Mouse (Mus musculus) heart, postnatal 25 days (tissue): ENCODE data around the gene Gpr146. TPM values are rescaled to one million over a fixed set of nuclear protein-coding genes. Genes with fewer than 3 reads are reported as not detected.

Experiments
- DNase-seq: peaks from one replicate; pipeline ENCODE4 v3.0.0; 2022; ENCODE audit warnings: low spot score
- intact Hi-C: fragments of 180-260 bp; cut with DNase I; formaldehyde crosslinking; loops from one replicate; pipeline ENCODE4 v1.15.1; 2025
- total RNA-seq, 2 experiments: library from RNA; stranded (reverse); gene quantifications; 2 replicates each; pipeline ENCODE4 v1.2.3; 2021

Gpr146 gene
- total RNA-seq, 2 experiments from 2014 or later = 35.3 to 58.5 TPM

DNA sequence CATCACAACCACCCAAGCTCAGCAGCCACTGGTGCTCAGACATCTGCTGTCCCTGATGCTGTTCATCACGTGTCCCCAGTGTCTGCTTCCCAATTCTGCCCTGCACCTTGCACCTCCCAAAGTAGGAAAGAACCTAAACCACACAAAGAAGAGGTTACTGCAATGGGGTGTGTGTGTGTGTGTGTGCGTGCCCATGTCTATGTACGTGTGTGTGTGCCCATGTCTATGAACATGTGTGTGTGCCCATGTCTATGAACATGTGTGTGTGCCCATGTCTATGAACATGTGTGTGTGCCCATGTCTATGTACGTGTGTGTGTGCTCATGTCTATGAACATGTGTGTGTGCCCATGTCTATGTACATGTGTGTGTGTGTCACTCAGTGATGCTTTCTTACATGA is 18.0 kb downstream of the Gpr146 start:
- intact Hi-C loops = no loop called here
- no peak for DNase-seq

DNA sequence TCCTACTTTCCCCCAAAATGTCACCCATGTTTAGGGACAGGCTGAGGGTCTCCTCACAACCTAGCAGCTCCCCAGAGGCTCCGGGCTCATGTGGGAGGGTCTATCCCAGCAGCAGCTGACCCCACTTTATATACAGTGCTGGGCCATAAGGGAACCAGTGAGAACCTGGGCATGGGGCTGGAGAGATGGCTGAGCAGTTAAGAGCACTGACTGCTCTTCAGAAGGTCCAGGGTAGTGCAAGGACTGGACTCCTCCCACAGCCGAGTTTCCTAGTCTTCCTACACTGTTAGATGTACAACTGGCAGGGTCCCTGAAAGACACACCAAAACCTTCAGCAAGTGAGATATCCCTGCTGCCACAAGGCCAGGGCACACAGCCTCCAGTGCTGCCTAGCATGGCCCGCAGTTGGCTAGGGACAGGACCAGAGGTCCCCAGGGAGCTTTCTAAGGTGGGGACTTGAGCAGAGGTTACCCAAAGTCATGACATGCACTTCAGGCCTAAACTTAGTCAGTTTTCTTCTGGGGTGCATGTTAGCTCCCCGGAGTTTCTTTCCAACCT is 19.9 kb downstream of the Gpr146 start:
- no peak for DNase-seq
- intact Hi-C loops = no loop called here

DNA sequence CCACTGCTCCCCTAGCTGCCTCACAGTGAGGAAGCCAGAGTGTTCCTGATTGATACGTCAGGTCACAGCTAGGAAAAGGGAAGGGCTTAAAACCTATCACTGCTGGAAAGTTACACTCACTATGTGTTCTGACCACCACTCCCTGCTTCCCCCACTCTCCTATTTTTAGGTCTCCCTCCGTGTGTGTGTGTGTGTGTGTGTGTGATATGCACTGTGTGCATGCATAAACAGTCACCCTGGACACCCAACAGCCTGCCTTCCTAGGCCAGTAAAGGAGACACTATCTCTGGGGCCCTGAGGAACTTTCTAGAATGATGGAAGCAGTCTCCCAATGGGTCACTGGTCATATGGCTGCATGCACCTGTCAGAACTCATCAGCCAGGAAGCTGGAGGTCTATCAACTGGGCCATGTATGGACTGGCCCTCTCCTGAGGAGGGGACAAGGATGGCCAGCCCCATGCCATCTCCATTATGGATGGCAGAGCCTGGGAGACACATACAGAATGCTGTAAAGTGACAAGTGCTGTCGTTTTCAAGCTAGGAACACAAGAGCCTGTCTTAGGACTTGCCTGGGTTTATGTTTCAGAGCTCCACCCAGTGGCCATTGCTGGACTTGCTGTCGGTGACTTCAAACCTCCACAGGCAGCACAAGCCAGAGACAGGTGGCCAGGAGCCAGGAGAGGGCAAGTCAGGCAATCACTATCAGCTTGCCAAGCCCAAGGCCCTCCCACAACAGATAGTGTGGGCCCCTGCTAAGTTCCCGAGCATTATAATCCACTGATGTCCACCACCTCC is 20.7 kb downstream of the Gpr146 start:
- intact Hi-C loops = loop anchor here (1.0 kb wide), 1 partner anchor 34 kb away; no protein-coding TSS in a partner anchor
- DNase-seq = peak; percentile 88

DNA sequence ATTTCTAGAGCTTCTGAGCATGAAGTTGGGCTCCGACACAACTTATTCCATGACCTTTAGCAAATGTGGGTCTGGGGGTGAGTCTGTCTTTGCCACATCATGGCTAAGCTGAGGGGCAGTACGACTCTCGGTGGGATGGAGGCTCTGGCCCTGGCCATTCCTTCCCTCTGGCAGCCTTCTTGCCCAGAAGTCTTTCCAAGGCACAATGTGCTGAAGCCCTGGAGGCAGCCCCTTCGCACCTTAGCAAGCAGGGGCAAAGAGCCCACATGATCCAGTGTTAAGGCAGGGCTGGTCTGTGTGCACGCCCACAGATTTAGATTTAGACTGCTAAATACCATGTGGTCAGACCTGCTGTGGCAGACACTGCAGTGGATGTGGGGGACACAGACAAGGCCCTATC is 21.3 kb downstream of the Gpr146 start:
- intact Hi-C loops = loop anchor here (1.0 kb wide), 1 partner anchor 34 kb away; no protein-coding TSS in a partner anchor
- DNase-seq = no peak

DNA sequence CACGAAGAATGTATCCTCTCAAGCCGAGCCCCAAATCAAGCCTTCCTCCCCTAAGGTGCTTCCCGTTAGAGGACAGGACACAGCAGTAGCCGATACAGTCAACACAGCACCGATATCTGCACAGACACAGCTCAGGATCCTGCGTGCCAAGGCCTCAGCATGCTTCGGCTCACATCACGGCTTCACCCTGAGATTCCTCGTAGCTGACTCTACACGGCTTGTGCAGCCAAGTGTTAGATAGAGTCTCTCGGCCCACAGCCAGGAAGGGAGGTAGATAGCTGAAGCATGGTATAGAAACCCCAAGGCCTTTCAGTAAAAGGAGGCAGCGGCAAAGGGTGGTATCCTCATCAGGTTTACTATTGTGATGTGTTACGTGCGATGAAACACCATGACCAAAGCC is 22.5 kb downstream of the Gpr146 start:
- no peak for DNase-seq
- intact Hi-C loops = loop anchor here (5.0 kb wide), 1 partner anchor 47 kb away; no protein-coding TSS in a partner anchor

DNA sequence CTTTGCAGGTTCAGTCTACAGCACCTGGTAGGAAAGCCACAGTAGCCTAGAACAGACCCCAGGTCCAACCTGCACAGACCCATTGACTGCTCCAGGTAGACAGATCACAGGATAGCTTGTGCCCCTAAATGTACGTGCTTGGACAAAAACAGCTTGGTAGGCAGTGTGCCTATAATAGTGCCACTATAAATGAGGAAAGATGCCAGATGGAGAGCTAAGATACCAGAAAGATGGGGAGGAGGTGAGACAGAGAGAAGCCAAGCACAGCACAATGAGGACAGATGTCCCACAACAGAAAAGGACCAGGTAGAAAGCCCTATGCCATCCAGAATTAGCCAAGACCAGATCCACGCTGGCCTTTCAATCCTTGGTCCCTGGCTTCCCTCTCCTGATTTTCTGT is 24.6 kb downstream of the Gpr146 start:
- DNase-seq = no peak
- intact Hi-C loops = loop anchor here (5.0 kb wide), 1 partner anchor 45 kb away; no protein-coding TSS in a partner anchor

DNA sequence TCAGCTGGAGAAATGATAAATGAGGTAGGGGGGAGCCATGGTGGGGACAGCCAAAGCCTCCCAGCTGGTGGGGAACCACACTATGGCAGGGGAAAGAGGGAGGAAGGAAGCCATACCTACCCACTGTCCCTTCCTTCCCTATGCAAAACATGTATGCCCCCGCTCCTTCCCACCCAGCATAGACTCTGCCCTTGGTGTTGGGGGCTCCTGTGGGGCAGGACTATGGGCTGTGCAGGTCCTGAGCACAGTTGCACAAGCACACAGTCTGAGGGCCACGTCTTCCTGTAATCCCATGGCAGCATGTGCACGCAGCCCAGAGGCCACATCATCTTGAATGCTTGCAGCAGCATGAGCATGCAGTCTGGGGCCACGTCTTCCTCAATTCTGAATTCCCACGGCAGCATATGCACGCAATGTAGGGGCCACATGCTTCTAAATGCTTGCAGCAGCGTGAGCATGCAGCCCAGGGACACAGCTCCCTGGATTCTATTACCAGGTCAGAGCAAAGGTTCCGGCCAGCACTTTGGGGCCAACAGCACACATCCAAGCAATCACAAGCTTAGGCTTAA is 26.3 kb downstream of the Gpr146 start:
- intact Hi-C loops = loop anchor here (5.0 kb wide), 1 partner anchor 44 kb away; no protein-coding TSS in a partner anchor
- no peak for DNase-seq

DNA sequence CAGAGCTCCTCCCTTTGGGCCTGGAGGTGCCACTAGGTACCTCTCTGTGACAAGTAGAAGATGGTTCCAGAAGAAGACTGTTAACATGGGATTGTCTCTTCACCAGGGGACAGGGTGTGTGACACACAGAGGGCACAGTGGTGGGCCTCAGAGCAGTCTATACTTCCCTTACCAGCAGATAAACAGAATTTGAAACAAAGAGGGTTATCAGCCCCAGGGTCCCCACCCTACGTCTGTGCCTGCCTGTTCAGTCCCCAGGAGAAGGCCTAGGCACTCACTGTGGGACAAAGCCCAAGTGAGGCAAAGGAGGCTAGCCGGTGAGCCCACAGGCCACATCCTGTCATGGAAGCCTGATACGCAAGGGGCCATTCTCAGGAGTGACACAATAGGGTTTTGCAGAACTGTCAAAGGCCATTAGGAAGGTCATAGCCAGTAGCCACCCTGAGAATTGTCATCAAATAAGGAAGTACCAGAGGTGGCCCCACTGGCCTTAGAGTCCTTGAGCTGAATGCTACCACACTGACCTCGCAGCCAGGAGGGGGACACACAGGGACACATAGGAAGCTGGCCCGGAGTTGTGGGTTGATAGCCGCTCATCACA is 27.4 kb downstream of the Gpr146 start, which contains the start of gene C130050O18Rik:
TSS of gene C130050O18Rik (plus strand) at position 480 of the 601 bp plus-strand sequence.
- intact Hi-C loops = loop anchor here (5.0 kb wide), 2 partner anchors 42 to 77 kb away; partner anchors contain the start of gene Zfand2a
- DNase-seq = no peak

DNA sequence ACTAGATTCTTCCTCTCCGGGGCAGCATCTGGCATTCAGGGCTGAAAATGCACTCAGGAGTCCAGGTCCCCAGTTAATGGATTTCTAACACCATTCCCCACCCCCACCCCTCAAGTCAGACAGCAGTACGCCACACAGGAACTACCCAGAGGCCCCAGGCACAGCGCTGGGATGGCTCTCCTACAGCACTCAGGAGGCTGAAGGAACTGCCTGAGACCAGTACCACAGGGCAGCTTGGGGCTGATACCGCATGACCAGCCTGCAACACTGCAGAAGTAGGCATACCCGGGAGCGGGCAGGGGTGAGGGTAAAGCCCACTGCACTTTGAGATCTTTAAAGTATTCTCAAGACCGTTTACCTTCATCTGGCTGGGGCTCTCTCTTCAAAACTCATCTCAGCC is 28.0 kb downstream of the Gpr146 start:
- intact Hi-C loops = loop anchor here (5.0 kb wide), 1 partner anchor 77 kb away; the partner anchor contains the start of gene Zfand2a
- no peak for DNase-seq

DNA sequence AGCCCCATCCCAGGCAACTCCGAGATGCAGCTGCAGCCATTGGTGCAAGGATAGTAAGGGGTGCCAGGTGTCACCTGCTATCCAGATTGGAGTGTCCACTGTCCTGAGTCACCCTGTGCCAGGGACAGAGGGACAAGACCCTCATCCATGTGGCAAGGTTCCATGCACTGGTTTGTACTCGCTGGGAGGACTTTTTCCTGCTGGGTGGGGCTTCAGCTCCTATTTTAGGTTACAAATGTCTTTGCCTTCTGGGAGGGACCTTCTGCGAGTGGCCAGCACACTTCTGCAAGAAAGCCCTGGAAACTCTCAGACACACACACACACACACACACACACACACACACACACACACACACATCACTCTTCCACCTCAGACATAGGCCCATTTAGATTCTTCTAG is 28.5 kb downstream of the Gpr146 start:
- DNase-seq = no peak
- intact Hi-C loops = loop anchor here (5.0 kb wide), 1 partner anchor 76 kb away; the partner anchor contains the start of gene Zfand2a

DNA sequence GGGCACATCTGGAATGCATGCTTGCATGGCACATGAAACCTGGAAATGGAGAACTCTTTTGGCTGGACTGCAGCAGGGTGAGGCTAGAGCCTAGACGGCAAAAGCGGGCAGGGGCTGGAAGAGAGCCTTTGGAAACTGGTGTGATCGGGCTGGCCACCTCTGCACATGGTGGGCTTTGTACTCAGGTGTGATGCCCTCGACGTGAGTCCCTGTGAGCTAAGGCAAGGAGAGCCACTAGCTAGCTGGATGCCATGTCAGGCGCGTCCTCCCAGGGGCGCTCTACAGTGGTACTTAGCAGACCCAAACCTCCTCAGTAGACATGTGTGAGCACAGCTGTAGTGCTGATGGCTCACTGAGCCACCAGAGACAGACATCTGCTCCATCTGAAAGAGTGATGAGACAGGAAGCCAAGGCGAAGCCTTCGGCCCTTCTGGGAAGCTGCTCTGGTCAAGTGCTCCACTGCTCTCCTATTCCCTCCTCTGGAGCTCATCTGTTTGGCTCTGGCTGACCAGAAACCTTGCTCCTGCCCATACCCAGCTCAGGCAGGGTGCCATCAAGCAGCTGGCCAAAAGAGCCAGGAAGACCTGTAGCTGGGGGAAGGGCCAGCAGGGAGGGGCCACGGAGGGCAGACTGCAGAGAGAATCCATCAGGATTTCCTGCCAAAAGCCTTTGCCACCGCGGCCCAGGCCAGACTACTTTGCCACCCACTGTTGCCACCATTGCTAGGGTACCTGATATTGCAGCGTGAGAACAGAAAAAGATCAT is 29.8 kb downstream of the Gpr146 start:
- intact Hi-C loops = loop anchor here (5.0 kb wide), 1 partner anchor 75 kb away; the partner anchor contains the start of gene Zfand2a
- no peak for DNase-seq

DNA sequence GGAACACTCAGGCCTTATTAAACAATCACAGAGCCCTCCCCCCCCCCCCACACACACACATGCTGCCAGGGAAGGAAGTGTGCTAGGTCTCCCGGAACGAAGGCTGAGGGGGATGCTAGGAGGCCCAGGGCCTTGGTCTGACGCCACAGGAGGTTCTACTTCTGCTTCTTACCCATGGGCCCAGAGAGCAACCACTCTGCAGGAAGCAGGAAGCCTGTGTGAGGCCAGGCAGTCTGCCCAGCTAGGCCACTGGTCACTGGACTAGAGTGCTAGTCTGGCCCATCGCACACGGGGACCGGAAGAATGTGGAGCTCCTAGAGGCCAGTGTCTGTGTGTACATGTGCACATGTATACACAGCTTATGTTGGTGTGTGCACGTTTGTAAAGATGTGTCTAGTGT is 31.0 kb downstream of the Gpr146 start:
- intact Hi-C loops = loop anchor here (5.0 kb wide), 1 partner anchor 74 kb away; the partner anchor contains the start of gene Zfand2a
- DNase-seq = no peak

DNA sequence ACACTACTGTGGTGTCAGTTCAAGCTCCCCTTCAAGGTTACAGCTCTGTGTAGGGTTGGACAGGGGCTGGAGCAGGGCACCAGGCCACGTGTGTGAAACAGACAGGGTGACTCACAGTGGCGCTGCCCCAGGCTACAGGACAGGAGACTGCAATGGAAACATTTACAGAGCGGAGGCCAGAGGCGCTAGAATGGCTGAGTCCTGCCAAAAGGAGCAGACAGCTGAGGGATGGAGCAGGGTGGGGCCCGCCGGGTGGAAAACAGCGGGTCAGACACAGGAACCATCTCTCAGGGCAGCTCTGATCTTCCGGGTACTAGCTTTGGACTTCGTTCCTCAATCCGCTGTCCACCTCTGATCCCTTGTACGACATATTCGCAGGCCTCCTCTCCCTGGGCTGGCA is 31.9 kb downstream of the Gpr146 start:
- intact Hi-C loops = loop anchor here (5.0 kb wide), 1 partner anchor 73 kb away; the partner anchor contains the start of gene Zfand2a

DNA sequence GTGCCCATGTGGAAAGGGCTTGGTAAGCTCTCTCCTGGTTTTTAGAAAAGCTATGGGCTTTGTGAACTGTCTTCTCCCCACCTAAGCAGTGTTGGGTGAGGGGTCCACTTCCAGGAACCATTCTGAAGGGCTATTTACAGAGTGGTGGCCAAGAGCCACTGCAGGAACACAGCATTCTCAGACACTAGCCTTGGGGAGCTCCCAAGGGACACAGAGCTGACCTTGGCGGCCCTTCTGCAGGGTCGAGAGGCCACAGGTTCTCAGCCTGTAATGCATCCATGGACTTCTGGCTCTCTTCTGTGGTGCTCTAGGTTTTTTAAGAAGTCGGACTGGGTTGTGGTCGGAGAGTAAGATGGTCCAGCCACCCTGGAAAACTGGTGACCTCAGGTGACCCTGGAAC is 32.6 kb downstream of the Gpr146 start:
- intact Hi-C loops = no loop called here
- no peak for DNase-seq

More for the DNA sequence above, 31.9 kb downstream of the Gpr146 start:
- peak; percentile 82 for DNase-seq

DNA sequence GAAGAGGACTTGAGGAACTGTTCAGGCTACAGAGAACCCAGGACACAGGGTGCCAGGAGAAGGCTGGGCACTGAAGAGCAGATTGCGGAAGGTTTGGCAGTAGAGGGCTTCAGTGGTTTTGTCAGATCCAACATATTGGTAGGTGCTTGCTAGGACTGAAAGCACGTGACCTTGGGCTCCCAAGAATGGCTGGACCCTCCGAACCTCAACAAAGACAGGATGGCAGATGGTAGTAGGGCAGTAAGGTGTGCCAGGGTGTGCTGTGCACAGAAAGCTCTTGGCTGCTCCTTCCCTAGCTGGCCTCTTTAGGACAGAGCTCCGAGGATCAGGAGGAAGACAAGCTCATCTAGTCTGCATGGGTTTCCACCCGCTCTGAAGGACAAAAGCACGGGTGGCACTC is 33.6 kb downstream of the Gpr146 start:
- no peak for DNase-seq
- intact Hi-C loops = no loop called here

DNA sequence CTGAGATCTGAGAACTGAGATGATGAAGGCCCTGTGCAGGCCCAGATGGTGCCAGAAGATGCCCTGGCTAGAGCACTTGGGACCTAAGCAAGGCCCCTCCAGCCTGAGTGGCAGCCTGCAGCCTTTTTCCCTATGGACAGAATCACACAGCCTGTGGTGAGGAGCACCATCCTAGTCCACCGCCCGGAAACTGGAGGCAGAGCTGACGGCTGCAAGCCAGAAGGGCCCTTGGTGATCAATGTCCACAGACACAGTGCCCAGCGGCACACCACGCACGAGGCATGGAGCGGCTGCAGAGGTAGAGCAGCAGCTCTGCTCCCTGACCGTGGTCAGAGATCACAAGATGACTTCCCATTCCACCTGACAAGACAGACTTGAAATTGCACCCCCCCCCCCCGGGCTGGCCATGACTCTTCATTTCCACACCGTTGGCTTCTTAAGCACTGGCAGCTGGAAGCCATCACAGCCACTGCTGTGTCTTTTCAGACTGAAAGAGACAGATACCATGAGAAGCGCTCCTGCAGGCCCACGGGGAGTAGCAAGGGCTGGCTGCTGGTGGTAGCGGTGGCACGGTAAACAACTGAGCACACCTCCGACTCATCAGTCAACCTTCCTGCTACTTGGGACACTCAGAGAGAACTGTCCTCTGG is 34.3 kb downstream of the Gpr146 start:
- no peak for DNase-seq
- intact Hi-C loops = no loop called here

DNA sequence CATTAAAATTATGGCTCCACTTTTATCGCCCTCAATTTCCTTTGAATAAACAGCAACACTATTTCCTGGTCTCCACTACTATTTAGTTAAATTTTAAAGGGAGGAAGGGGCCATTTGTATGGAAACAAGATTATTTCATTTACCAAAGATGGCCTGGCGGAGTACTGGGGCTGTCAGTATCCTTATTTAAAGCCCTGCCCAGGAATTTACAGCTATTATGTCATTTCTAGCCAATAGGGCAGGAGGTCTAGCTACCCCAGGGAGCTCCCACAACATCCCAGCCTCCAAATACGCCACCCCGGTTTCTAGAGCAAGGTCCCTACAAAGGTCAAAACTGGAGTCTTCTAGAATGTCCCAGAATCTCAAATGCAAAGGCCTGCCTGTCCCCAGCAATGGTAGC is 36.0 kb downstream of the Gpr146 start:
- DNase-seq = no peak
- intact Hi-C loops = no loop called here

DNA sequence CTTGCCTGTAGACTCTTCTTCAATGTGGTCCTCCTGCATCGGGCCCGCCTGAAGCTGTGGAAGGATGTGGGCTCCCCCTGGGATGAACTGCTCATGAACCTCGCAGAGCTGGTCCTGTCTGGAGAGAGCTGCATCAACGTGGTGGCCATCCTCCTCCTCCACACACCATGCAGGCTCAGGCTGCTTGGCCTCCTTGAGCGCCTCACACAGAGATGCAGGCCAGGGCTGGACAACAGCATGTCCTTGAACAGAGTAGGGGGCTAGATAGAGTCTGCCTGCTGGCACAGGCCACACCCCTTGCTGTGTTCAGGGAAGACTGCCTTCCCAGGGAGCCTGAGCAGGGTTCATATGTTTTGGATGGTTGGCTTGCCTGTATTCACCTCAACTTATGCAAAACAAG is 37.5 kb downstream of the Gpr146 start:
- no peak for DNase-seq
- intact Hi-C loops = no loop called here

DNA sequence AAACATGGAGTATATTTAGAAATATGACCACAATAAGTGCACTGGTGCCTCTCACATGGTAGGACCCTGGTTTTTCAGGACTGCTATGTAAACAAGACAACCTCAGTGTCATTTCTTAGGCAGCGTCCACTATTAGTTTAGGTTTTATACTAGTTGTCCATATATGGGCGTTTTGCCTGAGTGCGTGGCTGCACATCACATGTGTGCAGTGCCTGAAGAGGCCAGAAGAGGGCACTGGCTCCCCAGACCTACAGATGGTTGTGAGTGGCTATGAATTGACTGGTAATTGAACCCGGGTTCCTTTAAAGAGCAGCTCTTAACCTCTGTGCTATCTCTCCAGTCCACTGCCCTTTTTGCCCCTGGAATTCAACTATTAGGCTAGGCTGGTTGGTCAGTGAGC is 39.4 kb downstream of the Gpr146 start:
- DNase-seq = no peak
- intact Hi-C loops = loop anchor here (2.0 kb wide), 1 partner anchor 28 kb away; no protein-coding TSS in a partner anchor
